Mouse (Mus musculus): Measurements from ENCODE around the gene Uqcc2.

- no peak for TF ChIP-seq CTCF (IDR thresholded peaks at IDR 0.05; ENCODE audit: borderline replicate concordance, insufficient read depth, low read depth, low read length)
- TF ChIP-seq POLR2A (IDR thresholded peaks at IDR 0.05; ENCODE audit: borderline replicate concordance, insufficient read depth, low read length), result no peak
Measured at GRCm38 (mm10) chr17:27073778-27074177, 59.9 kb downstream of the Uqcc2 start.
